Mouse (Mus musculus) spleen, postnatal 10 days (tissue): ENCODE results near the gene Evl.

Experiments
- DNase-seq, 2 experiments: peaks; one replicate each; pipeline ENCODE4 v3.0.0; 2021 to 2022; ENCODE audit warnings: low spot score in 2 of 2

The Evl gene

GRCm38 (mm10) chr12:108590131-108590530 lies 35.6 kb downstream of the Evl start:
- DNase-seq = no peak

DNA sequence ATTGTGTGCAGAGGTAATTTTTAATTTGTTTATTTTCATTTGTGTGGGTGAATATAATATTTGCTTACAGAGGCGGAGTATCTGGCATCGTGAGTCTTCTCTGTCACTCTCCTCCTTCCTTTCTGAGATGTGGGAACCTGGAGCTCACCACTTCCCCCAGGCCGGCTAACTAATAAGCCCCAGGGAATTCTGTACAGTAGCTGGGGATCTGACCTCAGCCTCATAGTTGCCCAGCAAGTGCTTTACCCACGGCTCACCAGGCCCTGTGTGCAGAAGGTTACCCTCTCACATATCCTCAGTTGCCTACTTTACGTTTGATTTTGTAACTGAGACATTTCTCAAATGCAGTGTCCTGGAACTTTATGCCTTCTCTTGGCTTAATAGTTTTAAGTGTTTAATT lies 37.1 kb downstream of the Evl start:
- no peak for DNase-seq

- no peak for DNase-seq
These were observed 38.3 kb downstream of the Evl start for GRCm38 (mm10) chr12:108592866-108593265.

DNA sequence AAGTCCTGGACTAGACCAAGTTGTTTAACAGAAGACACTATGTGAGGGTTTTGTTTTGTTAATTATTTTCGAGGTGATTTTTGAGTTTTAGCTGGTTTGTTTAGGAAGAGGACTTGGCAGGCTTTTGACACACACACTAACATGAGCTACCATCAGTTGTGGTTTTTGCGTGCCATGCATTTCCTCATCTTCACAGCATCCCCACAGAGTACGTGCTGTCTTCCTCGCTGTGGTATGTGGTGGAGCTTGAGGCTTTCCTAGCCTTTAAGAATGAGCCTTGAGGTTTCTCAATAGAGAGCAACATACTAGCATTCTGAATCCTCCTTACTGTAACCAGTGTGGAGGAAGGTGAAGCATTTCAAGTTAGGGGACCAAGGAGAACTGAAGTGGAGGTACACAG lies 46.3 kb downstream of the Evl start:
- no peak for DNase-seq

GRCm38 (mm10) chr12:108601326-108601725 lies 46.8 kb downstream of the Evl start:
- no peak for DNase-seq

- DNase-seq = no peak
These were observed 50.0 kb downstream of the Evl start for GRCm38 (mm10) chr12:108604546-108604945.

DNA sequence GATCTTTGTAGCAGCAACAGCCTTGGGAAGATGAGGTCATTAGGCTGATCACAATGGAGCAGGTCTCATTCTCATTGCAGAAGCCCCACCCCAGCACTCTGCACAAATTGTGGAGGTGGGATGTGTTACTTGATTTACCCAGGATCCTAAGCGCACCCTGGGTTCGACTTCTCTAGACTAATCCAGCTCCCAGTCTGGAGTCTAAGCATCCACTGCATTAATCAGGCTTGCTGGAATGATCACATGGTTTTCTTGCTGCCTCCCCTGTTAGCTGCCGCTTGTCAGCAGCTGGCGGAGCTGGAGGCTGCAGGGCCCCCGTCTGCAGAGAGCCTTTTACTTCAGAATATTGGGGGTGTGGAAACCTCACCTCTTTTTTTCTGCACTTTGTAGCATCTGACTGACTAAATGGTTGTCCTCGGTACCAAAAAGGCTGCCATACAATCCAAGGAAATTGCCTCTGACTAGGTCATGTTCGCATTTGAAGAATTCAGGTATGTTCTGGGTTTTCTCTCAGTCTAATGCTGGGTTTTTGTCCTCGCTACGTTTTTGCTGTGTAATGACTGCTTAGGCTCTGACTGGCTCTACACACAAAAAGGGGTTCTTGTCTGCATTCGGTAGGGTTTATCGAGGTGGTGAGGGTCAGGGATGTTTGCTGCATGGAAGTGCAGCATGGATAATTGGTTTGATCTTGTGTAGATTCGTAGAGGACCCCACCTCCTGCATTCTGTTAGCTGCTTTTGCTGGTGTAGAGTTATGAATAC lies 51.2 kb downstream of the Evl start:
- no peak for DNase-seq

- no peak for DNase-seq
These were observed 51.8 kb downstream of the Evl start for GRCm38 (mm10) chr12:108606321-108606720.

DNA sequence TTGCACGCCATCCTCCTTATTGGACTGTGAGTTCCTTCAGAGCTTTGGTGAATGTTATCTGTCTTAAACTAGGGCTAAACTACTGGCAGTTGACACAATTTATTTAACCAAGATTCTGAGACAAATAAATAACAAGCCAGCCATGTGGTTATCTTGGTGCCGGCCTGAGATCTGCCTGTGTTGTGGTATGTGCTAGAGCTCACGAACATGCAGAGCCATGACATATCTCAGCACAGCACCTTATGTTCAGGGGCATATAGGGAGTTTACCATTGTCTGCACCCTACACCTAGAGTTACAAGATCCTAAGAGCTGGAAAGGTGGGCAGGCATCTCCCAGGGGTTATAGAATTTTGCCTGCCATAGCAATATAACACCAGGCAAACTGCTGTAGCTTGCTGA lies 54.9 kb downstream of the Evl start:
- no peak for DNase-seq

DNA sequence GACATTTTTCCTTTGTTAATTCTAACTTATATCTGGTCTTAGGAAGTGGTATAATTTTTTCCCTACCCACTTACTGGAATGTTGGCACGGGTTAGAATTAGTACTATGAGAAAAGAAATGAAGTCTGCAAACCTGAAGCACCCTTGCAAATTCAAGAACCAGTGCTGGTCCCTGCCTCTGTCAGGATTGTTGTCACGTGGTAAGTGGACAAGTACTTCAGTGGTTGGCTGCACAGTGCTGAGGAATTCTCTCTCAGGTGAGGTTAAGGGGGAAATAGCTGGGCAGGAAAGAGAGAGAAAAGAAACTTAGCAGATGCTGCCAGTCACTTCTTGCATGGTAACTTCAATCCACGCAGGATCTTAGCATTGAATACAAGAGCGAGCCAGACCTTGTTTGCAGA lies 55.7 kb downstream of the Evl start:
- no peak for DNase-seq

DNA sequence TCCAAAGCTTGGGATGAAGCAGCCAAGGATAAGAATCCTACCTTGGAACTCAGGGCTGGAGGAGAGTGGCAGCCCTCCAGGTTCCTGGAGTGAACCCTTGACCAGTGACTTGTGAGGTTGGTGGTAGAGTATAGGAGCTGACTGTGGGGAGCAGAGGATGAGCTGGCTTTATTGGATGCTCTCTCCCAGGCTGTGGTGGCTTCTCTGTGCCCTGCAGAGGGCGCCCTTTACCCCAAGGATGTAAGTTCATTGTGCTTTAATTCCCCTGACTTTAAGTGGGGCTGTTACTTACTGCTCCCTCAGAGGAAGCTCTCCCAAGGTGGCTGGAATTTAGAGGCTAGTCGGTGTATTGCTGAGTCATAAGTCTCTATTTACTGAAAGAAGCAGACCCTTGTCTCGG lies 58.6 kb downstream of the Evl start:
- DNase-seq = peak; percentile 44 to 82

DNA sequence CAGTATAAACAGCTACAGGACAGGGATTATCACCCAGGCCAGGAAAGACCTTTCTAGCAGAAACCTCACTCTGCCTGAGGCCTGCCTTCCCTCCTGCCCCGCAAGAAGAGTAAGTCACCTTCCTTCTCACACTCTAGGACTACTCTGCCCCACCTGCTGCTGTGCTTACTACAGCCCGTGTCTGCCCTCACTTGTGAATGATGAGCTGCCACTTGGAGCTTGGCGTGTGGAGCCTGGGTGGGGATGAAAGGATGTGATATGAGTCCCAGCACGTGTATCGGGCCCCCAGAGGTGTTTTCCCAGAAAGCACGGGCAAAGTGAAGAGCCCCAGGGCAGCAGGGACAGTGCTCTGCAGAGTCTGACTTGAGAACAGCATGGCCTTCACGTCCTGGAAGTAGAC lies 63.0 kb downstream of the Evl start:
- DNase-seq = no peak

DNA sequence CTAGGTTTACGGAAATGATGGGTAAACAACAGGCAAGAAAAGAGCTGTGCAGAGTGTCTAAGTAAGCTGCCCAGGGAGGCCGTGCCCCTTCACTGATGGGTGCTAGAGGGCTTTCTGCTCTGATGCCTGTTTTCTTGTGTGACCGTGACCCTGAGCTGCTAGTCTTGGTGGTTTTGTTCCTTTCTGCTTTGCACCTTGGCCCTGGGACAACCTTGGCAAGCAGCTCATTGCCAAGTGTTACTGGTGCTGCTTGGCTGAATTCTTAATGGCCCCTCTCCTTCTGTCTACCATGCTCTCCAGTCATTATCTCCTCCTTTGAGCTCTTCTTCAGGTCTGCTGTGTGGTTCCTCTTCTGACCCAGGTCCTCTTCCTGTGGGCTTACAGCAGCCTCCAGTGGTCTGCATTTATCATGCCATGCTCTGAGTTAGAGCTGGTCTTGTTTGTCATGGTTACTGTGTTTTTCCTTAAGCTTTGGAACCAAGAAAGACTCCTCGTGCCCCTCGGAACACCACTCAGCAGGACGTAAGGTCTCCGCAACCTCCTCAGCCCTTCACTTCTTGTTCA lies 65.4 kb downstream of the Evl start:
- no peak for DNase-seq

DNA sequence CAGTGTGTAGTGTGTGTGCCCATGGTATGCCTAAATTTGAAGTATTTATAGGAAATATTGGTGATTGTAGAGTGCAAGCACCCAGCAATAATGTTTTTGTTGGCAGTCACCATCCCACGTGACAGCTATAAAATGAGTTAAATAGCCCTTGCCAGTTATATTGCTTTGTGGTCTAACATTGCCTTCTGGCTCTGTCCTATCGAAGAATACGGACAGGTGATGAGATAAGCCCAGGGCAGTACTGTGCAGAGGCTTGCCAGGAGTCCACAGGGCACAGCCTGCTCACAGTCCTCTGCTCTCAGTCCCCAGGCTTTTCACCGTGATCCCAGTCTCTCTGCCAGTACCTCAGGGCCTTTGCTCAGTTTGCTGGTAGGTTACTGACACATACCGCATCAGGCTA lies 67.9 kb downstream of the Evl start:
- no peak for DNase-seq

- DNase-seq = no peak
These were observed 75.0 kb downstream of the Evl start for GRCm38 (mm10) chr12:108629556-108629955.

DNA sequence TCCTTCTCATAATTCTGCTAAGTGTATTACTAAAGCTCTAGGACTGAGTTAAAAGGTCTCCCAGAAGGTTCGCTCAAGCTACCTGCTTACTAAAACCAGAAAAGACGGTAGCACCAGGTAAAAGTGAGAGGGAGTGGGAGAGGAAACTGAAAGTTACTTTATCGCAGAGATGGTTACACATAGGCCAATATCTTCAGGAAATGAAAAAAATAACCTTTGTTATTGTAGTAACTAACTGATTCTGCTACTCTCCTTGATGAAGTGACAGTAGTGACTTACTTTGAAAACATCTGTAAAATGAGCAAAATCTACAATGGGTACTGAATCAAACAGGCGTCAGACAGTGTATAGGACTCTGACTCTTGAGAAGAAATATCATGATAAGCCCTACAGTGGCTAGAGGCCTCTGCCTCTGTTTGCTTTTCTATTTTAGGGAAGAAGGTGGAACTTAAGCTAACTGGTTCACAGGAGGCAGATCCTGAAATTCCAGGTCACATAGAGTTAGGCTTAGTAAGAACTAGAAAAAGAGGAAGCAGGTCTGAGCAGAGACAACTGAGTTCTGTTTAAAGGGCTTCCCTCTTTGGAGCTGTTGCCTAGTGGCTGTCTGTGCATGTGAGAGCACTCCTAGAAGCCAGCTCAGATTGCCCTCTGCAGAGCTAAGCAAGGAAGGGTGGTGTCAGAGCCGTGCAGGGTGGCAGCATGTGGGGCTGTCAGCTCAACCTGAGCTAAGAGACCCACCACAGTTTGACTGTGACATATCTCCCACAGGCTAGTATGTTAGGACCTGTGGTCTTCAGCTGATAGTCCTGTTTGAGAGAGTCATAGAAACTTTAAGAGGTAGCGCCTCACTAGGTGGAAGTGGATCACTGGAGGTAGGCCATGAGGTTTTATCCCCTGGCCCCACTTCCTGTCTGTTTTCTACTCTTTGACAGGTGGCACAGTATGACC lies 76.5 kb downstream of the Evl start:
- DNase-seq = peak in 1 of 2 experiments; percentile 37

DNA sequence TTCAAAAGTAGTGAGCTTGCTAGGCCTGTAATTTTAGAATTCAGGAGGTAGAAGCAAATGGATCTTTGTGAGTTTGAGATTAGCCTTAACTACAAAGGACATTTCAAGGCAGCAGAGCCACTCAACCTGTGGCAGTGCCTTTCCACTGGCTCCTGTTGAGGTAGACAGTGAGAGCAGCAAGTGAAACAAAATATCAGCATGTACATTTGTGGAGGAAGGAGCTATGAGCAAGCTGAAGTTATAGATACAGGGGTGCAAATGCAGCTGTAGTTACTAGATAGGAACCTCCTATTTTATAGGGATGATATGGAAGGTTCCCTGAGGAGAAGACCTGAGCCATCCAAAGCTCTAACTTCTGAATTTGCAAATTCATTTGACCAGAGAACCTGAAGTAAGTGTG lies 78.0 kb downstream of the Evl start:
- DNase-seq = no peak

DNA sequence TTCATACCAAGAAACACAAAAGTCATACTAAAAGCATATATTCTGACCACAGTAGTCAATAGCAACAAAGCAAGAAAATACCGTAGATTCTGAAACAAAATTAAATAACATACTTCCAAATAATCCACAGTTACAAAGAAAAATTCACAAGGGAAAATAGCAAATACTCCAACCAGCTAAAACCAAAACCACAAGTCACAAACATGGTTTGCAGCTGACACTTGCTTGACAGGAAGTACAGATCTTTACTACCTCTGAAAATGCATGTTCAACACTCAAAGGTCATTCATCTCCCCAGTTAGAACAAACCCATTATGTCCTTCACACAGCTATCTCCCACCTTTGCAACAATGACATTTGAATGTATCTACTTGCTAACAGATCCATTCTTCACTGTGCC lies 79.5 kb downstream of the Evl start:
- no peak for DNase-seq

DNA sequence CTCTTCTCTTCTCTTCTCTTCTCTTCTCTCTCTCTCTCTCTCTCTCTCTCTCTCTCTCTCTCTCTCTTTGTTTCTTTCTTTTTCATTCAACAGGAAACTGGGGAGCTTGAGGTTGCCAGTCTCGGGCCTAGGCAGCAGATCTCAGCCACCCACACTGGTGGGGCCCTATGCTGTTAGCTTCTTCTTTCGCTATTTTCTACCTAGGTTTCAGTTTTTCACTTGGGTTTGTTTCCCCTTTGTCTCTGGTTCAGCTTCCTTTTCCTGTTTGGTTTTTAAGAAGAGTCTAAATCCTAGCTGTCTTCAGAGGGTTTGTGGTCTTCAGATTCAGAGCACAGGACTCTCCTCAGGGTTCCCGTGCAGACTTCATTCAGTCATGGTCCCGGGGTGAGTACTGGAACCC lies 81.0 kb downstream of the Evl start:
- peak in 1 of 2 experiments; percentile 46 for DNase-seq

DNA sequence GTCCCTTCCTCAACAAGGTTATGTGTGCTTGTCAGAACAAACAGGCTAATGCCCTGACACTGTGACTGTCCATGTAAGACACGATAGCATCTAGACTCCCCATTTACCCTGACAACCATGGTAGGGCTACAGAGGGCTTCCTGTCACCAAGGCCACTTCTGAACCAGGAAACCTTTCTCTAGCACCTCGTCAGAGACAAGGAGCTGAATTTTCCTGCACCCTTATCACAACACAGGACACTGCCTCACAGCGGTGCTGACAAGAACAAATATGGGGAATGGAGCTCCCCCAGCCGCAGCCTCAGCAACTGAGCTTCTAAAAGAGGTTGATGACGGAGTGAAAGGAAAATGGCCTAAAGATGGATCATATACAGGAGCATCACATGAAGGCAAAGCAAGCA lies 82.9 kb downstream of the Evl start:
- DNase-seq = no peak

- DNase-seq = no peak
These were observed 84.6 kb downstream of the Evl start for GRCm38 (mm10) chr12:108639126-108639525.

GRCm38 (mm10) chr12:108642019-108642418 lies 87.5 kb downstream of the Evl start:
- no peak for DNase-seq

DNA sequence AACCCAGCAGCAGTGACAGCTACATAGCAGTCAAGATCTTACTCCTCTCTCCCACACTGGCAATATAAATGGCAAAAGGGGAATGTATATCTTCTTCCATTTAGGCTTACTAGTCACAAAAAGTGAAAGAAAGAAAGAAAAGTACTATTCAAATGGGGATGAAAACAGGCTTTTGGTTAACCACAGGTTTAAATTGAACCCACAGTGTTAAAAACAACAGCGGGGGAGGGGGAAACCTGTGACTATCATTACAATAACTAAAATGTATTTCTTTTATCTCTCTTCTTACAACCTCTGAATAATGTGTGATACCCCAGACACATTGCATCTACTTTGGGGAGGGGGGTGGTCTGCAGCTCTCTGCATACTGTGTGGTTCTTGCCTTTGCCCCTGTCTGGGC lies 91.7 kb downstream of the Evl start:
- no peak for DNase-seq
